Mouse (Mus musculus) liver, postnatal 0 days (tissue): ENCODE data around the gene Nfix. TPM values are rescaled to one million over a fixed set of nuclear protein-coding genes. Genes with fewer than 3 reads are reported as not detected.
A peak's percentile ranks its signal among the peaks of the same experiment; 100 is the strongest.

Experiments
- ATAC-seq: fragments of 200-750 bp; cut with Nextera tagmentation; 2 replicates; pipeline ENCODE4 v1.8.0; 2017; ENCODE audit warnings: mild to moderate bottlenecking, moderate library complexity
- DNase-seq: peaks from one replicate; pipeline ENCODE4 v3.0.0-alpha.2; 2016
- H3K27ac ChIP-seq: fragments of 300-500 bp; sonication (generic); 2 replicates; pipeline ENCODE4 v1.5.1; 2014; ENCODE audit warnings: antibody characterized with exemption, moderate library complexity, mild to moderate bottlenecking, low read depth
- H3K27me3 ChIP-seq: fragments of 300-500 bp; sonication (generic); 2 replicates; pipeline ENCODE4 v1.6.1; 2014; ENCODE audit warnings: low read length, control low read depth, mixed read lengths; ENCODE audit not compliant: insufficient read depth
- H3K36me3 ChIP-seq: fragments of 300-500 bp; sonication (generic); replicated peaks from 2 replicates; pipeline ENCODE4 v1.6.1; 2014; ENCODE audit warnings: mild to moderate bottlenecking, control low read depth, low read length, moderate library complexity, mixed read lengths; ENCODE audit not compliant: insufficient read depth
- H3K4me1 ChIP-seq: fragments of 300-500 bp; sonication (generic); 2 replicates; pipeline ENCODE4 v1.6.1; 2014; ENCODE audit warnings: antibody characterized with exemption, mild to moderate bottlenecking, control low read depth; ENCODE audit not compliant: insufficient read depth
- H3K4me2 ChIP-seq: fragments of 300-500 bp; sonication (generic); 2 replicates; pipeline ENCODE4 v1.6.1; 2014; ENCODE audit warnings: low read depth, mild to moderate bottlenecking, low read length, moderate library complexity, mixed read lengths
- H3K4me3 ChIP-seq: fragments of 300-500 bp; sonication (generic); 2 replicates; pipeline ENCODE4 v1.5.1; 2014; ENCODE audit warnings: low read depth, low read length
- H3K9ac ChIP-seq: fragments of 300-500 bp; sonication (generic); replicated peaks from 2 replicates; pipeline ENCODE4 v1.6.1; 2014; ENCODE audit warnings: mild to moderate bottlenecking, moderate library complexity
- H3K9me3 ChIP-seq: fragments of 300-500 bp; sonication (generic); 2 replicates; pipeline ENCODE4 v1.6.1; 2016; ENCODE audit warnings: mild to moderate bottlenecking, control low read depth, low read length, mixed read lengths
- CTCF ChIP-seq: sonication (generic); IDR thresholded peaks from 2 replicates; pipeline ENCODE4 v1.5.1; 2016; ENCODE audit warnings: antibody characterized with exemption, low read depth
- EP300 ChIP-seq: IDR thresholded peaks from 2 replicates; pipeline ENCODE4 v1.6.1; 2016; ENCODE audit warnings: antibody characterized with exemption, low read depth, mild to moderate bottlenecking
- WGBS: fragments of 180-500 bp; shearing (Covaris S2); extraction: QIAGEN DNeasy Blood & Tissue Kit; methylation state at CpG from one replicate; pipeline ENCODE4 v1.1.7; 2014; ENCODE audit not compliant: insufficient replicate concordance; 5-methylcytosine and 5-hydroxymethylcytosine counted together
- polyA plus RNA-seq: library from polyadenylated mRNA; unstranded; fragments of >200 nt; fragmentation: Nextera tagmentation; extraction: Ambion mirVana; gene quantifications from 2 replicates; pipeline ENCODE4 v1.2.1, GENCODE M21; 2015

The Nfix gene
- polyA plus RNA-seq, 1 experiment from 2014 or later, result 4.7 TPM

- no peak for DNase-seq
- no peak overlapping the region for H3K4me2 ChIP-seq
- TF ChIP-seq EP300, result no peak
- 0 out of 2 replicates have a peak, but pooled peaks cover 2% of the 10 kb centered on the region for H3K27me3 ChIP-seq
- H3K36me3 ChIP-seq, result no peaks in the 10 kb centered on the region
- H3K9ac ChIP-seq, result no peak overlapping the region
- H3K4me3 ChIP-seq, result no peak overlapping the region
- no peak overlapping the region for H3K27ac ChIP-seq
- no peak for ATAC-seq
- no peaks in the 10 kb centered on the region for H3K9me3 ChIP-seq
- H3K4me1 ChIP-seq, result no peaks in the 10 kb centered on the region; the same call in 1 of the 2 replicates
- WGBS, result 85% methylated on average over 17 of the region's 17 CpGs
Observed at GRCm38 (mm10) chr8:84764870-84765495, 35.2 kb downstream of the Nfix start.

GRCm38 (mm10) chr8:84764100-84764499, 36.0 kb downstream of the Nfix start:
- Histone ChIP-seq H3K27me3 (0 out of 2 replicates have a peak, but pooled peaks cover 2% of the 10 kb centered on the region), H3K4me1 (no peaks in the 10 kb centered on the region; the same call in 1 of the 2 replicates), H3K27ac (no peak overlapping the region), H3K9ac (no peak overlapping the region), H3K36me3 (no peaks in the 10 kb centered on the region), H3K9me3 (no peaks in the 10 kb centered on the region), H3K4me2 (no peak overlapping the region), H3K4me3 (no peak overlapping the region)
- DNase-seq, result no peak
- ATAC-seq, result no peak
- TF ChIP-seq CTCF, result peak; percentile 8; the same call in 1 of the 2 replicates
- no peak for TF ChIP-seq EP300
- WGBS, result 61% methylated on average over 4 of the region's 4 CpGs

- no peak for TF ChIP-seq EP300
- TF ChIP-seq CTCF, result no peak
- 72% methylated on average over 2 of the region's 2 CpGs for WGBS
- H3K27ac ChIP-seq, result no peak overlapping the region
- ATAC-seq, result no peak
- H3K9ac ChIP-seq, result no peak overlapping the region
- DNase-seq, result no peak
- no peaks in the 10 kb centered on the region; the same call in 1 of the 2 replicates for H3K4me1 ChIP-seq
- no peaks in the 10 kb centered on the region for H3K9me3 ChIP-seq
- H3K36me3 ChIP-seq, result no peaks in the 10 kb centered on the region
- H3K4me3 ChIP-seq, result no peak overlapping the region
- 0 out of 2 replicates have a peak, but pooled peaks cover 2% of the 10 kb centered on the region for H3K27me3 ChIP-seq
- no peak overlapping the region for H3K4me2 ChIP-seq
Observed at GRCm38 (mm10) chr8:84760901-84761300, 39.2 kb downstream of the Nfix start.

GRCm38 (mm10) chr8:84760405-84760805, 39.7 kb downstream of the Nfix start:
- H3K9me3 ChIP-seq, result no peaks in the 10 kb centered on the region
- no peaks in the 10 kb centered on the region for H3K4me1 ChIP-seq
- H3K27ac ChIP-seq, result no peak overlapping the region
- 81% methylated on average over 7 of the region's 7 CpGs for WGBS
- no peaks in the 10 kb centered on the region for H3K36me3 ChIP-seq
- no peak for TF ChIP-seq EP300
- no peak for TF ChIP-seq CTCF
- no peak overlapping the region for H3K4me2 ChIP-seq
- H3K9ac ChIP-seq, result no peak overlapping the region
- H3K4me3 ChIP-seq, result no peak overlapping the region
- DNase-seq (no peak), ATAC-seq (no peak)
- 0 out of 2 replicates have a peak, but pooled peaks cover 2% of the 10 kb centered on the region for H3K27me3 ChIP-seq

GRCm38 (mm10) chr8:84759718-84760117, 40.4 kb downstream of the Nfix start:
- no peaks in the 10 kb centered on the region for H3K36me3 ChIP-seq
- TF ChIP-seq CTCF, result no peak
- no peak for TF ChIP-seq EP300
- no peak overlapping the region for H3K4me2 ChIP-seq
- DNase-seq (no peak), ATAC-seq (no peak)
- WGBS, result 87% methylated on average over 10 of the region's 10 CpGs
- no peak overlapping the region for H3K4me3 ChIP-seq
- no peak overlapping the region for H3K27ac ChIP-seq
- H3K27me3 ChIP-seq, result no peaks in the 10 kb centered on the region
- H3K4me1 ChIP-seq, result no peaks in the 10 kb centered on the region
- H3K9me3 ChIP-seq, result no peaks in the 10 kb centered on the region
- H3K9ac ChIP-seq, result no peak overlapping the region

GRCm38 (mm10) chr8:84759126-84759525, 41.0 kb downstream of the Nfix start:
- no peak overlapping the region for H3K4me3 ChIP-seq
- ATAC-seq (peak; percentile 47), DNase-seq (peak; percentile 40)
- no peak overlapping the region for H3K4me2 ChIP-seq
- no peaks in the 10 kb centered on the region for H3K4me1 ChIP-seq
- H3K9me3 ChIP-seq, result no peaks in the 10 kb centered on the region
- no peak overlapping the region for H3K9ac ChIP-seq
- no peak overlapping the region for H3K27ac ChIP-seq
- no peaks in the 10 kb centered on the region for H3K27me3 ChIP-seq
- 59% methylated on average over 7 of the region's 7 CpGs for WGBS
- H3K36me3 ChIP-seq, result no peaks in the 10 kb centered on the region
- TF ChIP-seq CTCF, result peak; percentile 73
- no peak for TF ChIP-seq EP300
